10 mouse cellular contexts compared by ENCODE assay signal in genomic region chr7:127815954-127816821, GRCm38 (mm10). TPM values are rescaled to one million over a fixed set of nuclear protein-coding genes. Genes with fewer than 3 reads are reported as not detected.
DNase-seq lines count a peak whose midpoint lies in the region; ATAC-seq and TF ChIP-seq lines count a peak whose summit lies in the region.
"Had no signal": no experiment of that assay in that cellular context is flagged by ENCODE, and none has a peak within 500 bp of the region (broad histone marks: within the 10 kb centered on the region; RNA-seq: fewer than 3 reads in every experiment).

No protein-coding gene starts in this region.

- no peaks in the 10 kb centered on the region for H3K9me3 ChIP-seq in CH12.LX (replicated peaks; ENCODE audit: low read length)
- no peaks in the 10 kb centered on the region for H3K9me3 ChIP-seq in heart, embryonic 15.5 days (replicated peaks)
- H3K9me3 ChIP-seq in lung, embryonic 15.5 days = no peaks in the 10 kb centered on the region
- H3K9me3 ChIP-seq: G1E had no signal

- H3K4me3 ChIP-seq in CH12.LX (replicated peaks in 1 of 3; ENCODE audit: low read depth in 2 of 3, low read length in 2 of 3, poor library complexity in 1 of 3) = no peak overlapping the region
- H3K4me3 ChIP-seq in cortical plate, adult 2 months (ENCODE audit: insufficient read depth, low read length) = no peak overlapping the region
- H3K4me3 ChIP-seq in heart, embryonic 15.5 days = no peak overlapping the region
- H3K4me3 ChIP-seq in layer of hippocampus, adult 2 months = no peak overlapping the region
- H3K4me3 ChIP-seq in lung, embryonic 15.5 days = no peak overlapping the region

- H3K9ac ChIP-seq in CH12.LX (ENCODE audit: insufficient read depth, low read depth) = no peak overlapping the region
- H3K9ac ChIP-seq in heart, embryonic 15.5 days = no peak overlapping the region
- H3K9ac ChIP-seq in lung, embryonic 15.5 days = no peak overlapping the region

- no peak overlapping the region for H3K4me2 ChIP-seq in CH12.LX (ENCODE audit: insufficient read depth, low read depth, poor library complexity, severe bottlenecking)
- no peak overlapping the region for H3K4me2 ChIP-seq in heart, embryonic 15.5 days
- no peak overlapping the region for H3K4me2 ChIP-seq in lung, embryonic 15.5 days

- H3K4me1 ChIP-seq in CH12.LX (ENCODE audit: control insufficient read depth in 1 of 2, insufficient read depth in 2 of 2) = peaks cover 10 to 36% of the 10 kb centered on the region in 2 experiments
- H3K4me1 ChIP-seq in cortical plate, adult 2 months (ENCODE audit: control insufficient read depth, insufficient read depth, low read length) = peaks cover 15% of the 10 kb centered on the region
- H3K4me1 ChIP-seq in heart, embryonic 15.5 days (replicated peaks) = peaks cover 21% of the 10 kb centered on the region
- H3K4me1 ChIP-seq in lung, embryonic 15.5 days = 0 out of 2 replicates have a peak, but pooled peaks cover 6% of the 10 kb centered on the region

- DNase-seq in cerebellum, adult 18-20 months = peak; percentile 59 to 67
- no peak for DNase-seq in cerebellum, postnatal 4 days (ENCODE audit: low spot score in 2 of 2)
- DNase-seq in CH12.LX (ENCODE audit: extremely low read depth) = peak; percentile 48
- DNase-seq in layer of hippocampus, adult 2 months (ENCODE audit: low spot score in 2 of 2) = peak; percentile 61 to 78
- DNase-seq in testis, postnatal 14 days (ENCODE audit: low spot score) = peak; percentile 57

- H3K27me3 ChIP-seq in CH12.LX (replicated peaks) = no peaks in the 10 kb centered on the region
- H3K27me3 ChIP-seq in heart, embryonic 15.5 days = no peaks in the 10 kb centered on the region; the same call in 1 of the 2 replicates
- no peaks in the 10 kb centered on the region for H3K27me3 ChIP-seq in lung, embryonic 15.5 days

- H3K27ac ChIP-seq in CH12.LX (ENCODE audit: insufficient read depth, low read depth) = no peak overlapping the region
- H3K27ac ChIP-seq in cortical plate, adult 2 months (ENCODE audit: insufficient read depth, low read length) = peak overlapping the region; percentile 33
- H3K27ac ChIP-seq in heart, embryonic 15.5 days = peak overlapping the region; percentile 0; the same call in 1 of the 2 replicates
- peak overlapping the region; percentile 85 for H3K27ac ChIP-seq in layer of hippocampus, adult 2 months
- H3K27ac ChIP-seq in lung, embryonic 15.5 days = no peak overlapping the region; the same call in 1 of the 2 replicates

- no peaks in the 10 kb centered on the region for H3K79me2 ChIP-seq in CH12.LX (replicated peaks; ENCODE audit: control insufficient read depth, extremely low read depth, insufficient read depth, poor library complexity, severe bottlenecking)

- no peaks in the 10 kb centered on the region for H3K36me3 ChIP-seq in CH12.LX (replicated peaks in 1 of 2; ENCODE audit: control insufficient read depth in 1 of 2, insufficient read depth in 1 of 2, low read length in 1 of 2)
- no peaks in the 10 kb centered on the region for H3K36me3 ChIP-seq in heart, embryonic 15.5 days
- H3K36me3 ChIP-seq in lung, embryonic 15.5 days = no peaks in the 10 kb centered on the region
- H3K36me3 ChIP-seq: G1E had no signal

- TF ChIP-seq POLR2A in CH12.LX (IDR thresholded peaks at IDR 0.05; ENCODE audit: low read depth, low read length) = no peak
- TF ChIP-seq POLR2A in cortical plate, adult 2 months (IDR thresholded peaks at IDR 0.05; ENCODE audit: extremely low read depth, insufficient read depth, low read length) = no peak

- 51% methylated on average over 15 of the region's 15 CpGs for WGBS in heart, embryonic 15.5 days
- WGBS in lung, embryonic 15.5 days = 57% methylated on average over 15 of the region's 15 CpGs

- in situ Hi-C loops in CH12.LX (cut with MboI; ENCODE audit: low pct_ligation_motif_present, low pct_unique_long_range_greater_than_20kb, low sequenced_read_pairs) = loop anchor here (5.0 kb wide), 1 partner anchor 39 kb away; the partner anchor contains the start of gene Setd1a

- TF ChIP-seq RAD21 in CH12.LX (IDR thresholded peaks at IDR 0.05; ENCODE audit: low read depth, low read length) = peak; percentile 43

- TF ChIP-seq CTCF in CH12.LX (conservative IDR thresholded peaks at IDR 0.05 in 1 of 2, IDR thresholded peaks at IDR 0.05 in 1 of 2; ENCODE audit: low read depth in 2 of 2, low read length in 2 of 2) = peak in 1 of 2 experiments; percentile 57; a peak in 2 of 4 replicates
- TF ChIP-seq CTCF in cortical plate, adult 2 months (IDR thresholded peaks at IDR 0.05; ENCODE audit: extremely low read depth, insufficient read depth, low read length) = no peak
- peak; percentile 47 for TF ChIP-seq CTCF in layer of hippocampus, adult 2 months (conservative IDR thresholded peaks at IDR 0.05)

- ATAC-seq in heart, embryonic 15.5 days (replicated peaks; ENCODE audit: insufficient number of reproducible peaks, insufficient read depth, low FRiP score, low read depth) = peak; percentile 44; the same call in 1 of the 2 replicates
- ATAC-seq in lung, embryonic 15.5 days (ENCODE audit: borderline replicate concordance, extremely low read depth, low FRiP score, low TSS enrichment) = peak; percentile 38; the same call in 1 of the 2 replicates

- TF ChIP-seq EP300 in CH12.LX (IDR thresholded peaks at IDR 0.05; ENCODE audit: low read length) = no peak

- dilution Hi-C loops in CH12.LX (cut with MboI; ENCODE audit: extremely low pct_ligation_motif_present, extremely low pct_unique_long_range_greater_than_20kb, low sequenced_read_pairs) = no loop called here

TF ChIP-seq in CH12.LX, 34 proteins besides CTCF, POLR2A, EP300 and RAD21:
- peak; percentile 37; the same call in 1 of the 2 replicates for TF ChIP-seq SMC3 (IDR thresholded peaks at IDR 0.05; ENCODE audit: low read depth, low read length)
- TF ChIP-seq TBP (conservative IDR thresholded peaks at IDR 0.05; ENCODE audit: low read depth, low read length) = no peak

RNA-seq across cellular contexts. Expression of gene Stx4a, which starts 7.9 kb away (rescaled TPM):
- total RNA-seq in CH12.LX (2012; rRNA removed) (23.0 and 25.4 TPM in 2 replicates), CH12.LX (2014; rRNA removed) (15.9 and 16.5 TPM in 2 replicates)
- 50.5 and 59.0 TPM in 2 replicates for polyA plus RNA-seq in CH12.LX (2012; ENCODE audit: insufficient read length, low read depth)
- 118 and 122 TPM in 2 replicates for polyA plus RNA-seq in cortical plate, adult 2 months (2012; rRNA removed)
- polyA plus RNA-seq in heart, embryonic 15.5 days (2015; fragmentation: Nextera tagmentation; extraction: Ambion mirVana) = 50.5 and 51.0 TPM in 2 replicates
- 10 to 100 TPM; 60.2 to 64.6 TPM for total RNA-seq in layer of hippocampus, adult 2 months (2021)
- 42.1 and 43.2 TPM in 2 replicates for polyA plus RNA-seq in lung, embryonic 15.5 days (2015; fragmentation: Nextera tagmentation; extraction: Ambion mirVana)

RNA-seq across cellular contexts. Expression of gene Stx1b, which starts 8.2 kb away (rescaled TPM):
- total RNA-seq in CH12.LX (2012; rRNA removed) (0.08 TPM in 1 of 2 replicates, not detected in the other), CH12.LX (2014; rRNA removed) (not detected in 2 replicates)
- polyA plus RNA-seq in CH12.LX (2012; ENCODE audit: insufficient read length, low read depth) = 0.25 and 0.31 TPM in 2 replicates
- 381 and 383 TPM in 2 replicates for polyA plus RNA-seq in cortical plate, adult 2 months (2012; rRNA removed)
- 1.4 and 2.1 TPM in 2 replicates for polyA plus RNA-seq in heart, embryonic 15.5 days (2015; fragmentation: Nextera tagmentation; extraction: Ambion mirVana)
- total RNA-seq in layer of hippocampus, adult 2 months (2021) = 100 to 1,000 TPM; 336 to 351 TPM
- 1.3 and 1.9 TPM in 2 replicates for polyA plus RNA-seq in lung, embryonic 15.5 days (2015; fragmentation: Nextera tagmentation; extraction: Ambion mirVana)

RNA-seq across cellular contexts. Expression of gene Hsd3b7, which starts 15.8 kb away (rescaled TPM):
- total RNA-seq in CH12.LX (2012; rRNA removed) = 2.9 and 4.2 TPM in 2 replicates
- 5.9 and 6.8 TPM in 2 replicates for total RNA-seq in CH12.LX (2014; rRNA removed)
- polyA plus RNA-seq in CH12.LX (2012; ENCODE audit: insufficient read length, low read depth) = 0.99 and 2.1 TPM in 2 replicates
- polyA plus RNA-seq in cortical plate, adult 2 months (2012; rRNA removed) = 14.2 and 14.5 TPM in 2 replicates
- 22.0 and 24.0 TPM in 2 replicates for polyA plus RNA-seq in heart, embryonic 15.5 days (2015; fragmentation: Nextera tagmentation; extraction: Ambion mirVana)
- 1 to 10 TPM; 7.0 to 8.8 TPM for total RNA-seq in layer of hippocampus, adult 2 months (2021)
- 21.1 and 24.3 TPM in 2 replicates for polyA plus RNA-seq in lung, embryonic 15.5 days (2015; fragmentation: Nextera tagmentation; extraction: Ambion mirVana)

RNA-seq across cellular contexts. Expression of gene Gm49388, which starts 30.8 kb away (rescaled TPM):
- 0.98 and 2.2 TPM in 2 replicates for total RNA-seq in CH12.LX (2012; rRNA removed)
- not detected in 2 replicates for total RNA-seq in CH12.LX (2014; rRNA removed)
- polyA plus RNA-seq in CH12.LX (2012; ENCODE audit: insufficient read length, low read depth) = 4.3 and 4.7 TPM in 2 replicates
- polyA plus RNA-seq in cortical plate, adult 2 months (2012; rRNA removed) = not detected in 2 replicates
- polyA plus RNA-seq in heart, embryonic 15.5 days (2015; fragmentation: Nextera tagmentation; extraction: Ambion mirVana) = not detected in 2 replicates
- 1 to 10 TPM; 1.4 to 3.3 TPM for total RNA-seq in layer of hippocampus, adult 2 months (2021)
- not detected in 2 replicates for polyA plus RNA-seq in lung, embryonic 15.5 days (2015; fragmentation: Nextera tagmentation; extraction: Ambion mirVana)
- polyA plus RNA-seq: limb, embryonic 11.5 days had no signal

RNA-seq across cellular contexts. Expression of gene Setd1a, which starts 39.7 kb away (rescaled TPM):
- 9.0 and 9.8 TPM in 2 replicates for total RNA-seq in CH12.LX (2012; rRNA removed)
- 3.2 and 4.5 TPM in 2 replicates for total RNA-seq in CH12.LX (2014; rRNA removed)
- polyA plus RNA-seq in CH12.LX (2012; ENCODE audit: insufficient read length, low read depth) = 50.8 and 51.0 TPM in 2 replicates
- 15.7 and 16.4 TPM in 2 replicates for polyA plus RNA-seq in cortical plate, adult 2 months (2012; rRNA removed)
- 13.0 and 16.7 TPM in 2 replicates for polyA plus RNA-seq in heart, embryonic 15.5 days (2015; fragmentation: Nextera tagmentation; extraction: Ambion mirVana)
- total RNA-seq in layer of hippocampus, adult 2 months (2021) = 10 to 100 TPM; 44.5 to 49.4 TPM
- polyA plus RNA-seq in lung, embryonic 15.5 days (2015; fragmentation: Nextera tagmentation; extraction: Ambion mirVana) = 23.3 and 24.7 TPM in 2 replicates

Comparison
In these comparisons a context has a peak if more than half of its experiments do, and no peak if none do; other contexts are left out.
1. DNase-seq: peak in cerebellum, adult 18-20 months (2 of 2), CH12.LX (single experiment), layer of hippocampus, adult 2 months (2 of 2) and testis, postnatal 14 days (single experiment); none in cerebellum, postnatal 4 days (0 of 2).
2. H3K27ac ChIP-seq: peak in cortical plate, adult 2 months (single experiment), heart, embryonic 15.5 days (single experiment) and layer of hippocampus, adult 2 months (single experiment); none in CH12.LX (single experiment) and lung, embryonic 15.5 days (single experiment).
3. RNA of gene Stx1b, which starts 8.2 kb away (polyA plus RNA-seq): 381 to 383 TPM in cortical plate, adult 2 months; 1.4 to 2.1 TPM in heart, embryonic 15.5 days, 1.3 to 1.9 TPM in lung, embryonic 15.5 days and 0.25 to 0.31 TPM in CH12.LX; every median in the first group is over 100 times any median in the second.